Mouse (Mus musculus) bone marrow, adult 2 months (tissue): ENCODE data around the gene Plcb1.

ENCODE experiments used
- CTCF ChIP-seq: fragments of 200-500 bp; IDR thresholded peaks from 2 replicates; pipeline ENCODE4 v1.5.1; 2011; ENCODE audit warnings: low read length, control low read depth; ENCODE audit not compliant: control insufficient read depth, insufficient read depth
- POLR2A ChIP-seq: fragments of 200-500 bp; IDR thresholded peaks from 2 replicates; pipeline ENCODE4 v1.6.1; 2011; ENCODE audit warnings: low read depth, mild to moderate bottlenecking, control low read depth, low read length, borderline replicate concordance; ENCODE audit not compliant: control insufficient read depth

GRCm38 (mm10) chr2:135387990-135388389 lies 602.1 kb downstream of the Plcb1 start:
- TF ChIP-seq POLR2A (no peak), CTCF (no peak)
